Mouse (Mus musculus) layer of hippocampus, postnatal 25 days (tissue): ENCODE results near the gene Olfr1451. TPM values are rescaled to one million over a fixed set of nuclear protein-coding genes. Genes with fewer than 3 reads are reported as not detected.
"Not testable (repeated sequence)": the region's sequence is repeated elsewhere in the genome, so short reads cannot be mapped to it uniquely, and the experiment has no call there.

Source experiments
- DNase-seq, 2 experiments: peaks; one replicate each; pipeline ENCODE4 v3.0.0; 2022; ENCODE audit warnings: mixed read lengths in 2 of 2, low spot score in 1 of 2; ENCODE audit errors: extremely low spot score in 1 of 2
- total RNA-seq, 2 experiments: library from RNA; stranded (reverse); gene quantifications; 2 replicates each; pipeline ENCODE4 v1.2.3; 2021

Olfr1451 gene
- total RNA-seq: not detected

DNA sequence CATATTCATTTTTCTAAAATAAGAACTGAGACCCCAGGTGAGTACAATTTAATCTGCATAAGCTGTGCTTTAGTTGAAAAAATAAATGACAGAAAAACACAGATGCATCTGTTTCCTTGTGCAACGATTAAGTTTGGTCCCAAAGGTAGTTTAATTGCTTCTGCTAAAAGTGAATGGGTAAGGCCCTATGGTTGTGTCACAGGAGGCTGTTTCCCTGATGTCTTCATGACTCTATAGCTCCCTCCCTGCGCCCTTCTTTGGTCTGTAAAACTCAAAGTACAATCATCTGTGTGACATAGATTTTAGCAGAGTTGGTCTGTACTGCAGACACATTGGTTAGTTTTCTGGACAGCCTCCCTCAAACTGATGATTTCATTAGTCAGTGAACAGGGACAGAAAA, at the start of gene Olfr1451:
Gene Olfr1451 (plus strand): TSS at position 301 of the 400 bp plus-strand sequence.
- DNase-seq: no peak

- no peak for DNase-seq
Observed at GRCm38 (mm10) chr19:12949958-12950357, 44.9 kb upstream of the Olfr1451 start, which contains the start of gene Olfr1450. Gene Olfr1450, plus strand, starts transcription at chr19:12950258.

GRCm38 (mm10) chr19:12970082-12970481, 24.7 kb upstream of the Olfr1451 start:
- DNase-seq: not testable (repeated sequence)

DNA sequence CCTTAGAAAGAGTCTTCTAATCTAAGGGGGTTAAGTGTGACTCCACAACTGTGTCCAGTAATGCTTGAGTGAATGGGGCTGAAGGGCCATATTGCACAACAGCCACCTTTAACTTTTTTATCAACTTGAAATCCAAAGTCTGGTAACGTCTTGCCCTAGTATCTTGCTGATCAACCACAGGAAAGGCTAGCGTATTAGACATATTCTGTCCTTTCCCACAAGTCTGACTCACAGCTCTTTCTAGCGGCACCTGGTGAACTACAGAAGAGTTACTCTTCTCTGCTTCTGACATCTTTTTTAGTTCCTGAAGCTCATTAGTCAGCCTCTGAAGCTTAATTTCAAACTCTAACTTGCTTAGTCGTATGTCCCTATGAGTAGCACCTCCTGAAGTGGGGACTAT, 2.5 kb upstream of the Olfr1451 start:
- DNase-seq: not testable (repeated sequence)

GRCm38 (mm10) chr19:13028227-13028626, 33.4 kb downstream of the Olfr1451 start, which contains the start of gene Olfr1453:
Gene Olfr1453, minus strand, starts transcription at chr19:13028327.
- DNase-seq: no peak

Other genes with a start within 250 kb of the Olfr1451 start
- gene Cntf, start 229.4 kb upstream of the Olfr1451 start, total RNA-seq: 1 to 10 TPM; 2.7 to 3.6 TPM
- 100 to 1,000 TPM in 1 of 2 experiments, 10 to 100 TPM in 1; 92.1 to 101 TPM for gene Zfp91, start 198.9 kb upstream of the Olfr1451 start, total RNA-seq
- gene Lpxn, start 198.8 kb upstream of the Olfr1451 start, total RNA-seq: 1 to 10 TPM; 1.6 to 2.2 TPM
- gene Gm5244, start 148.3 kb upstream of the Olfr1451 start, total RNA-seq: not detected
- not detected for gene Olfr1444, start 137.7 kb upstream of the Olfr1451 start, total RNA-seq
- gene Olfr1445, start 111.2 kb upstream of the Olfr1451 start, total RNA-seq: not detected
- not detected for gene Olfr1446, start 101.5 kb upstream of the Olfr1451 start, total RNA-seq
- not detected for gene Olfr1447, start 91.3 kb upstream of the Olfr1451 start, total RNA-seq
- gene Olfr1448, start 70.6 kb upstream of the Olfr1451 start, total RNA-seq: not detected
- not detected for gene Olfr1449, start 64.2 kb upstream of the Olfr1451 start, total RNA-seq
- not detected for gene Olfr1450, start 44.8 kb upstream of the Olfr1451 start, total RNA-seq
- not detected for gene Olfr1453, start 33.3 kb downstream of the Olfr1451 start, total RNA-seq
- not detected for gene Olfr1454, start 65.6 kb downstream of the Olfr1451 start, total RNA-seq
- gene Olfr1457, start 102.9 kb downstream of the Olfr1451 start, total RNA-seq: not detected
- gene Olfr1458, start 111.8 kb downstream of the Olfr1451 start, total RNA-seq: not detected
- under 1 TPM; 0.17 to 0.19 TPM for gene Olfr1459, start 154.5 kb downstream of the Olfr1451 start, total RNA-seq
- not detected for gene Olfr1461, start 168.0 kb downstream of the Olfr1451 start, total RNA-seq
- not detected for gene Olfr1462, start 190.7 kb downstream of the Olfr1451 start, total RNA-seq
- not detected for gene Olfr1463, start 236.3 kb downstream of the Olfr1451 start, total RNA-seq